Mouse (Mus musculus): ENCODE results near the gene Tbxas1. TPM values are rescaled to one million over a fixed set of nuclear protein-coding genes. Genes with fewer than 3 reads are reported as not detected.
A peak's percentile ranks its signal among the peaks of the same experiment; 100 is the strongest.

Tbxas1 gene
- total and polyA plus RNA-seq, 3 experiments, result not detected

- Histone ChIP-seq H3K4me3 (replicated peaks in 1 of 3; ENCODE audit: low read depth in 2 of 3, low read length in 2 of 3, poor library complexity in 1 of 3) (no peak overlapping the region), H3K4me2 (ENCODE audit: insufficient read depth, low read depth, poor library complexity, severe bottlenecking) (no peak overlapping the region), H3K36me3 (replicated peaks in 1 of 2; ENCODE audit: control insufficient read depth in 1 of 2, insufficient read depth in 1 of 2, low read length in 1 of 2) (no peaks in the 10 kb centered on the region), H3K9me3 (replicated peaks; ENCODE audit: low read length) (no peaks in the 10 kb centered on the region), H3K27ac (ENCODE audit: insufficient read depth, low read depth) (no peak overlapping the region), H3K27me3 (replicated peaks) (no peaks in the 10 kb centered on the region), H3K9ac (ENCODE audit: insufficient read depth, low read depth) (no peak overlapping the region), H3K79me2 (replicated peaks; ENCODE audit: control insufficient read depth, extremely low read depth, insufficient read depth, poor library complexity, severe bottlenecking) (no peaks in the 10 kb centered on the region), H3K4me1 (ENCODE audit: control insufficient read depth in 1 of 2, insufficient read depth in 2 of 2) (peaks cover 0 to 13% of the 10 kb centered on the region in 2 experiments; a peak in 2 of 4 replicates)
- dilution Hi-C loops (cut with MboI; ENCODE audit: extremely low pct_ligation_motif_present, extremely low pct_unique_long_range_greater_than_20kb, low sequenced_read_pairs) (no loop called here), in situ Hi-C loops (cut with MboI; ENCODE audit: low pct_ligation_motif_present, low pct_unique_long_range_greater_than_20kb, low sequenced_read_pairs) (loop anchor here (10.0 kb wide), 1 partner anchor 141 kb away; no protein-coding TSS in a partner anchor)
- TF ChIP-seq CTCF (conservative IDR thresholded peaks at IDR 0.05 in 1 of 2, IDR thresholded peaks at IDR 0.05 in 1 of 2; ENCODE audit: low read depth in 2 of 2, low read length in 2 of 2) (no peak), SMC3 (IDR thresholded peaks at IDR 0.05; ENCODE audit: low read depth, low read length) (no peak), MXI1 (IDR thresholded peaks at IDR 0.05; ENCODE audit: low read depth, low read length) (no peak), E2F4 (IDR thresholded peaks at IDR 0.05; ENCODE audit: insufficient replicate concordance, low read depth, low read length) (no peak), SIN3A (IDR thresholded peaks at IDR 0.05; ENCODE audit: low read length) (no peak), PAX5 (IDR thresholded peaks at IDR 0.05; ENCODE audit: low read length) (no peak), MYC (IDR thresholded peaks at IDR 0.05; ENCODE audit: low read depth, low read length) (no peak), POLR2A (IDR thresholded peaks at IDR 0.05; ENCODE audit: low read depth, low read length) (no peak), ZC3H11A (IDR thresholded peaks at IDR 0.05; ENCODE audit: low read depth, low read length) (no peak), RAD21 (IDR thresholded peaks at IDR 0.05; ENCODE audit: low read depth, low read length) (no peak), ZMIZ1 (IDR thresholded peaks at IDR 0.05; ENCODE audit: low read depth, low read length) (no peak)
- DNase-seq (ENCODE audit: extremely low read depth), result no peak
Measured at GRCm38 (mm10) chr6:38923870-38924817, 48.9 kb downstream of the Tbxas1 start.

GRCm38 (mm10) chr6:38925719-38926118, 50.5 kb downstream of the Tbxas1 start:
- no peaks in the 10 kb centered on the region for H3K36me3 ChIP-seq (replicated peaks in 1 of 2; ENCODE audit: control insufficient read depth in 1 of 2, insufficient read depth in 1 of 2, low read length in 1 of 2)
- H3K9me3 ChIP-seq (replicated peaks; ENCODE audit: low read length), result no peaks in the 10 kb centered on the region
- TF ChIP-seq CTCF (conservative IDR thresholded peaks at IDR 0.05 in 1 of 2, IDR thresholded peaks at IDR 0.05 in 1 of 2; ENCODE audit: low read depth in 2 of 2, low read length in 2 of 2) (peak; percentile 27 to 44; a peak in 3 of 4 replicates), HCFC1 (IDR thresholded peaks at IDR 0.05; ENCODE audit: low read depth, low read length) (no peak), MEF2A (IDR thresholded peaks at IDR 0.05; ENCODE audit: borderline replicate concordance, low read depth, low read length) (no peak), ELF1 (IDR thresholded peaks at IDR 0.05; ENCODE audit: low read depth, low read length) (no peak), ZC3H11A (IDR thresholded peaks at IDR 0.05; ENCODE audit: low read depth, low read length) (no peak), ZNF384 (IDR thresholded peaks at IDR 0.05; ENCODE audit: low read depth, low read length) (peak; percentile 60), UBTF (IDR thresholded peaks at IDR 0.05; ENCODE audit: low read depth, low read length) (no peak)
- no peaks in the 10 kb centered on the region for H3K27me3 ChIP-seq (replicated peaks)
- peaks cover 3 to 23% of the 10 kb centered on the region in 2 experiments; a peak in 2 of 4 replicates for H3K4me1 ChIP-seq (ENCODE audit: control insufficient read depth in 1 of 2, insufficient read depth in 2 of 2)
- in situ Hi-C loops (cut with MboI; ENCODE audit: low pct_ligation_motif_present, low pct_unique_long_range_greater_than_20kb, low sequenced_read_pairs) (loop anchor here (10.0 kb wide), 1 partner anchor 139 kb away; no protein-coding TSS in a partner anchor), dilution Hi-C loops (cut with MboI; ENCODE audit: extremely low pct_ligation_motif_present, extremely low pct_unique_long_range_greater_than_20kb, low sequenced_read_pairs) (no loop called here)
- DNase-seq (ENCODE audit: extremely low read depth), result no peak
- H3K4me2 ChIP-seq (ENCODE audit: insufficient read depth, low read depth, poor library complexity, severe bottlenecking), result no peak overlapping the region
- H3K27ac ChIP-seq (ENCODE audit: insufficient read depth, low read depth), result no peak overlapping the region
- no peak overlapping the region for H3K9ac ChIP-seq (ENCODE audit: insufficient read depth, low read depth)
- no peaks in the 10 kb centered on the region for H3K79me2 ChIP-seq (replicated peaks; ENCODE audit: control insufficient read depth, extremely low read depth, insufficient read depth, poor library complexity, severe bottlenecking)
- no peak overlapping the region for H3K4me3 ChIP-seq (replicated peaks in 1 of 3; ENCODE audit: low read depth in 2 of 3, low read length in 2 of 3, poor library complexity in 1 of 3)

Measured in CH12.LX (cell line).